Mouse (Mus musculus): ENCODE results near the gene Soga3. TPM values are rescaled to one million over a fixed set of nuclear protein-coding genes. Genes with fewer than 3 reads are reported as not detected.

The Soga3 gene
- total RNA-seq (2021) (1 to 10 TPM; 7.5 to 8.7 TPM), polyA plus RNA-seq (2012; rRNA removed) (2.1 and 3.1 TPM in 2 replicates)
- long read RNA-seq, partial matches to known transcripts: 3 of 5 reads
- long read RNA-seq, other reads (novel, unspliced or antisense): 2 of 5 reads

DNA sequence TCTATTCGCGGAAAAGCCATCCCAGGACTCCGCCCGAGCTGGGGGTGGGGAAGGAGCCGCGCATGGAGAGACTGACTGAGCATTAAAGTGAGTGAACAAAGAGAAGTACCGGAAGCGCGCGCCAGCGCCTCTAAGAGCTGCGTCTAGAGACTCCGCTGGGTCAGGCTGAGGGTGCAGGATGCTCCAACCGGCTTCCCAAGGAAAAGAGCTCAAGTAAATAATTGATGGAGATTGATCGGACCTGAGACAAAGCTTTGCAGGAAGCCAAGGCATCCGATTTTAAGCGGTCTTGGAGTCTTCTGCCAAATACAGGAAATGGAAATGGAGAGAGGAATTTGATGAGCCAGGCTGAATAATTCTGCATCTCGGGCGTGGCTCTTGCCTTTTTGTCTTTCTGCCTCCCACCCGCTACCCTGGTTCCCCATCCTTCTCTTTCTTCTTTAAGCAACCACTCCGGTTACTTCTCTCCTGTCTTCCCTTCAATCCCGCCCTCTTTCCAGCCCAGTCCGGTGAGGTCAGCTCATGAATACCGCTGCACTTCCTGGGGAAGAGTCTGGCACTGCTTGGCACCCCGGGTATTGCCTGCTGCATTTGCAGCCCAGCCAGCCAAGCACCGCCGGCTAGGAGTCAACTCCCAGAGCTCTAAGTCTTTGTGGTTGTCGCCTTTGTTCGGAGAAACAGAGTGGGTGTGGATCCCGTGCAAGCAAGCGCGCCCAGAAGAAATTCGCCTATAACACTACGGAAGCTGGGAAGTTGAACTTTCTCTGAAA is at the start of gene Soga3:
Gene Soga3 (plus strand): TSS at position 274 of the 770 bp plus-strand sequence.
- DNase-seq: peak; percentile 16

DNA sequence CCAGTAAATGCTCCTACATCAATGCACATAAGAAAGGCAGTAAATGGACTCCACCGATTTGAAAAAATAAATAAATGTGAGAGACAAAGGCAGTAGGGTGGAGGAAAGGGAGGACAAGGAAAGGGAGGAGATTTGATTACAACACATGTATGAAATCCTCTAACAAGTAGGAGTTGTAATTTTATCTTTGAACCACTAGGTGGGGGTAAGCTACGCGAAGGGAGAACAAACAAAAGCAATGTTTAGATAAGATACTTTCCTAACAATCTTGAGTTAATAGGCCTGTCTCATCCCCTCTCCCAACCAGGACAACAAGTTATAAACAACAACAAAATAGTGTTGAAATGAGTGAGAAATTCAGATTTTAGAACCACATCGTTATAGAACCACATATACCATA is 36.7 kb upstream of the Soga3 start:
- DNase-seq: no peak

DNA sequence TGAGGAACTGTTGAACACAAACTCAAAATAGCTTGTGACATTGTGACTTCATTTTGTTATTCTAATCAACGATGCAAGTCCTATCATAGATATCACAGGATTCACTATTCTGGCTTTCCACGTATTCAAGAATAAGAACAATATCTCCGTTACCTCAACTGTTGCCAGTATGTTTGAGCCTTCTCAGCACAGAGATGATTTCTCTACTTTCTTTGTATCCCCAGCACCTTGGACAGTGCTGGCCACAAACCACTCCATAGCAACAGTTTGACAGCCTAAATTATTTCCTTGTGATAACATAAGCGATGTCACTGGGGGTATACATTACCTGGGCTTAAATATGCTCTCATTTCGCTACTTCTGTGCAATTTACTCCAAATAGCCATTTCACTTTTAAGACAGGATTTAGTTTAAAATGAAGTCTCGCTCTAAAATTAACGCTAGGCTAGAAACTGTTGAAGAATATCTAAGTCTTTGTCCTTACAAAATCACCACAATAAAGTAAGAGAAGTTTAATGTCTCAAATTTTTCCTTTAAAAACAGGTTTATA is 1.0 kb upstream of the Soga3 start:
- no peak for DNase-seq

DNA sequence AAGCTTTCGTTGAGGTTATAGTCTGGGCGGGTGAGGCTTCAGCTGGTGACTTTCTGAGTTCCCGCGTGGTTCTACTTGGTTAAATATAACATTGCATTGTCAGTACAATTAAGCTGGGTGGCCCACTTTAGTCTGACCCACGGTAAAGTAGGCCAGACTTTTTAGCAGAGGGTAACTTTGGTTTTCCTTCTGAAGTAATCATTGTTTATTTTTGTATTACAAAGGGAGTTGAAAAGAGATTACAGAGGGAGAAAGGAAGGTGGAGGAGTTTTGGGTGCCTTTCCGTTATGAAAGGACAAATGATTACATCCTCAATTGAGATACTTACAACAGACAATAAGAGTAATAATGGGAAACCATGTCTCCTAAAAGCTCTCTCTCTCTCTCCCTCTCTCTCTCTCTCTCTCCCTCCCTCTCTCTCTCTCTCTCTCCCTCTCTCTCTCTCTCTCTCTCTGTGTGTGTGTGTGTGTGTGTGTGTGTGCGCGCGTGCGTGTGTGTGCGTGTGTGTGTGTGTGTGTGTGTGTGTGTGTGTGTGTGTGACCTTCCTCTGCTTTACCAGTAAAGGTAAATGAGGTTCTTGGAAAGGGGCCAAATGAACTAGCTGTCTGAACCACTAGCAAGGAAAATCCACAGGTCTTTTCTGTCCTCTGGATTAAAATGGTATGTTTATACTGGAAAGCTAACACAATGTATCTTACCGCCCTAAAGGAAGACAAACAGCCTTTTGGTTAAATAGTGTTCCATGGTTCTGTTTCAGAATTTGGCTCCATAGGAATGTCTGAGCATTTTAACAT is 1.2 kb downstream of the Soga3 start:
- no peak for DNase-seq

DNA sequence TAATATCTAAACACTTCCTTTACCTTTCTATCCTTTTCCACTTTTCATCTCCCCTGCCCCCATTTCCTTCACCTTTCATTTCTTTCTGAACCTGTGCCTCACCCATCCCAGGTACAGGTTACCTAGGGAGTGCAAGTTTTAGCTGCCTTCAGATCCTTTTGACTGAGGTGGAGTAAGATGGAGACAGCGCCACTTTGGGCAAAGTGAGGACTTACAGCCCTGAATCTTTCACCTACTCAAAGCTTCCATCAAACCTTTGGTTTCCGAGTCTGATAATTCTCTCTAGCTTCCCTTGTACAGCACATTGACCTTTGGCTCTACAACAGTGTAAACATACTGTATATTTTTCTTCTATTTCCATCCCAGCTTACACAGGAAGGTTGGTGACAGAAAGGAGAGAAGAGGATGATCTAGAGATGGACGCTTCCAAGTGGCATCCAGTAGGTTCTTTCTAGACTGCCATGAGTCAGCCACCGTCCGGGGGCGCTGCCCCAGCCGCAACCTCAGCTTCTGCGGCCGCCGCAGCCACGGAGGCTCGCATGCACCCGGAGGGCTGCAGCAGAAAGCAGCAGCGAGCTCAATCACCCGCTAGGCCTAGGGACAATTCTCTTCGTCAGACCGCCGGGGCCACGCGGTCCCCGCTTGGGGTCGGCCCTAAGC is 2.7 kb downstream of the Soga3 start:
- DNase-seq: no peak

DNA sequence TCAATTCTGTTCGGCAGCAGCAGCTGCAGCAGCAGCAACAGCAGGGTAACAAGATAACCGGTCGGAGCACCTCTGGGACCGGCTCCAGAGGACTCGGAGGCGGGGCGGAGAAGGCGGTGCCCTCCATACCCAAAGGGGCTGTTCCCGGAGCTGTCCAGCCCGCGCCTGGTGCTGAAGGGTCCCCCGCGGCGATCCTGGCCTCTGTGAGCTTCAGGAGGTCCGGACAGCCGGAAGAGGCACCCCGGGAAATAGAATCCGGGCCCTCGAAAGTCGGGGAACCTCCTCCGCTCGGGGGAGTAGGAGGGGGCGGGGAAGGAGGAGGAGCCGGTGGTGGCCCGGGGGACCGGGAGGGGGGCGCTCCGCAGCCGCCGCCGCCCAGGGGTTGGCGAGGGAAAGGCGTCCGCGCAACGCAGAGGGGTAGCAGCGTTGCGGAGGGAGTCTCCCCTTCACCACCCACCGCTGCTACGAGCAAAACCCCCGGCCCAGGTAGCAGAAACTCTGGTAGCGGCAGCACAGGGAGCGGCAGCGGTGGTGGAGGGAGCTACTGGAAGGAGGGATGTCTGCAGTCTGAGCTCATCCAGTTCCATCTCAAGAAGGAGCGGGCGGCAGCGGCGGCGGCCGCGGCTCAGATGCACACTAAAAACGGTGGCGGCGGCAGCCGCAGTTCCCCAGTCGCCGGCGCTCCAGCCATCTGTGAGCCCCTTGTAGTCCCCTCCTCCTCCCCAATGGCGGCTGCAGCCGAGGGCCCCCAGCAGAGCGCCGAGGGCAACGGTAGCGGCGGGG is 3.4 kb downstream of the Soga3 start:
- DNase-seq: peak; percentile 81

DNA sequence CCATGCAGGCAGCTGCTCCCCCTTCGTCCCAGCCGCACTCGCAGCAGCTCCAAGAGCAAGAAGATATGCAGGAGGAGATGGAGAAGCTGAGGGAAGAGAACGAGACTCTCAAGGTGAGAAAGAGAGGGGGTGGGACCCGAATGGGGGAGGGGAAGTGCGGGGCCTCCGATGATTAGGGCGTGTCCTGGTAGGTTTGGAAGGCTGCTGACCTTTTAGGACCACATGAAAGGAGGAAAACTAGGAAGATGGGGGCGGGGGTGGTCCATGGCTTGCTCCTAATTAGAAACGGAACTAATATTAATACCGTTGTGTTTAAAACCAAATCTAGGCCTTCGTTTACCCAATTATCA is 4.0 kb downstream of the Soga3 start:
- DNase-seq: no peak

DNA sequence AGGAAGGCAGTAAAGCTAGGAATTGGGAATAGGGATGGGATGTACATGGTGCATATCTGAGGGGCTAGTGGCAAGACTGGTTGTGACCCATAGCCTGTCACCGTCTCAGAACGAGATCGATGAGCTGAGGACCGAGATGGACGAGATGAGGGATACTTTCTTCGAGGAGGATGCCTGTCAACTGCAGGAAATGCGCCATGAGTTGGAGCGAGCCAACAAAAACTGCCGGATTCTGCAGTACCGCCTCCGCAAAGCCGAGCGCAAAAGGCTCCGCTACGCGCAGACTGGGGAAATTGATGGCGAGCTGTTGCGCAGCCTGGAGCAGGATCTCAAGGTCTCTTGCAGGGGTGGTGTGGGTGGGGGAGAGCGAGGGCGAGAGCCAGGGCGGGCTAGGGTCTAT is 4.4 kb downstream of the Soga3 start:
- peak; percentile 2 for DNase-seq

DNA sequence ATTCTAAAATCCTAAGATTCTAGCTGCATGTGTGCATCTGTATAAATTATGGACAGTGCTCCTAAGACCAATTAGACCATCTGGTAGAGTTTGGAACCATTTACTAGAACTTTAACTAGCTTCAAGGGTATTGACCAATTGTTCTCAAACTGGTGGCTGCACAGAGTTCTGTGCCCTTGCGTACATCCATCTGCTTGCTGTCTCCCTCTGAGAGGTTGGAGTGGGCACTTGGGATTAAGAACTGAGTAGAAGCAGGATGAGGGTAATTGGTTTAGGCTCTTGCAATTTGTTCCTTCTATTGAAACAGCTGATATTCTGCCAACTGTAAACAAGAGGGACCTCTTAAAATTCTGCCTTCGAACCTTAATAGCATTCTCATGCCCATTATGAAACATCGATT is 11.7 kb downstream of the Soga3 start:
- DNase-seq: no peak

DNA sequence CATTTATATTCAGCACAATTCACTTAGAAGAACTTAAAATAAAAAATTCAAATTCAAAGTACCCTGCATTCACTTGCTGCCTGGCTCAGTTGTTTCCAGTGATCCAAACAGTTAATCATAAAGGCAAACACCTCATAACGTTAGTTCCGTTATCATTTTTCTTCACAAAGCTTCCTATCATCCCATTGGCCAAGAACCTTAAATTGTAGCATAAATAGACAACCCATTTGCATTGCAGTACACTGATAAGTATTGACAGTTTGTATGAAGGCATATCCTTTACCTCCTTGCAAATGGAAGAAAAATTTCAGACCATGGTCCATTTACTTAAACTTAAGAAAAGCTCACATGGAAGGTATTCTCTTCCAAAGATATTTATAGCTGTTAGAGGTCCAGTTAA is 18.0 kb downstream of the Soga3 start:
- no peak for DNase-seq

DNA sequence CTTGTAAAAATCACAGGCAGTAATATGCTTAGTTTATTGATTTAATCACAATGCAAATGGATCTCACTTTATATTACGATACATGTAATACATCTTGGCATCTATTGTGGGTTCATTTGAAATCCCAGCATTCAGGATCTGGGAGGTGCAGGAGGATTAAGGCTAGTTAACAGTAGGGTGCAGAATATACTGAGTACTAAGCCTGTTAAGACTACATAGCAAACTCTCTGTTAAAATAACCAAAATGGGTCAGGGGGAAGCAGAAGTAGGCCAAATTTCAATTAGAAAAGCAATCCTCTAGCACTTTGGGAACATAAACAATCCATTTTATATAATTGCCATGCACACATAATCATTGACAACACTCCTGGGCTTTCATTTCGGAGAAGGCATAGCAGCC is 30.1 kb downstream of the Soga3 start:
- no peak for DNase-seq

DNA sequence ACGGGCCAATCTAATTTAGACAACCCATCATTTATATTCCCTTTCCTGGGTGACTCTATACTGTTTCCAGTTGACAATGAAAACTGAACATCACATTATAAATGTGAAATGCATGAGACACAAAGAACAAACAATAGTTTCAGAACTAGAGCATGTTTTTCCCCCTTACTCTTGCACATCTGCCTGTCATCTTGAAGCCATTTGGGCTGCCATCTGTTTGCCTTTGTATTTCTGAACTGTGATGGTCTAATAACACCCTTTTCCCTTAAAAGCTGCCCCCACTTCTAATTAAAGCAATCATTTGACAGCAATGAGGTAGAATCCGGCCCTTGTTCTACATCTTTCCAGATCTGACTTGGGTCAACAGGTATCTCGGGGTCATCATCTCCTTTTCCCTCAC is 32.0 kb downstream of the Soga3 start:
- no peak for DNase-seq

DNA sequence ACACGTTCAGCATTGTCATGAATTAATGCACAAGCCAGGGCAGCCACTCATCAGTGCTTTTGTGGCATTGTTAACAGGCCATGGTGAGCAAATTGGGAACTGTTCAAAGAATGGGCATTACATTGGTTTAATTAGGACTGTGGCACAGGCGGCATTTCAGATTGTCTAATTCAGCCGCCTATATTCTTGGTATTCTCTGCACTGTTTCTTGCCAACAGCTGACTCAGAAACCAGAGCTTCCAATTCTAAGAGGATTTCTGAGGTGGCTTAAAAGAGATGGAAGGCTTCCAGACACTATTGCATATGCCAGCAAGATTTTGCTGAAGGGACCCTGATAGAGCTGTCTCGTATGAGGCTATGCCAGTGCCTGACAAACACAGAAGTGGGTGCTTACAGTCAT is 33.2 kb downstream of the Soga3 start:
- DNase-seq: no peak

DNA sequence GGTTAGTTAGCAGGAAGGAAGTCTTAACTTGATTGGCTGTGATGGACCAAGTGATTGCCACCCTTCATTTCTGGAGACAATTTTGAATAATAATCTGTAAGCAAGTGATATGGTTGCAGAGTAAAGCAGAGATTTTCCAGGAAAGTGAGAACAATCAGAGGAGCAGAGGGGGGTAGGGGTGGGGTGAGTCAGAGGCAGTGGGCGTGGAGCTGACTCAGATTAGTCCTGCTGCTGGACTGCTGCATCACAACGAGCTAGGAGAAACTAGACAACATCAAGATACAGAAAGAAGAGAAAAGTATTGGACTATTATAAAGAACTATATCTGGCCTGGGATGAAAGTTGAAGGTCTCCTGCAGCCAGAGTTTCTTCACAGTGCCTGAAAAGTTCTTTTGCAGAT is 34.4 kb downstream of the Soga3 start:
- peak; percentile 59 for DNase-seq

DNA sequence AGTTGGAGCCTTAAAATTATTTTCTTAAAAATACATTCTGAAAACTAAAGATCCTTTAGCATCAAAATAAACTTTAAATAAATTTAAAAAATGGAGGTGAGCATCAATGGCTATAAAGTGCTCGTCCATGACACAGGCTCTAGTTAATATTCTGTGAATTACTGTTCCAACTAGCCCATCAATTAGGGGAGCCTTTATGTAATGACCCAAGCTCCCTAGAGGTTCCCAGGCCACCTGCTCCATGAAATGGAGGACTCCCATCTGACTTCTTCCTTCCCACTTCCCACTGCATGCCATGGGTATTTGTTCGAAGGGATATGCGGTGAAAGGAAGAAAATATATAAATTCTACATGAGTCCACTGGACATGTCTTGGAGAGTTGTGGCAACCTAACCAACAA is 36.6 kb downstream of the Soga3 start:
- no peak for DNase-seq

DNA sequence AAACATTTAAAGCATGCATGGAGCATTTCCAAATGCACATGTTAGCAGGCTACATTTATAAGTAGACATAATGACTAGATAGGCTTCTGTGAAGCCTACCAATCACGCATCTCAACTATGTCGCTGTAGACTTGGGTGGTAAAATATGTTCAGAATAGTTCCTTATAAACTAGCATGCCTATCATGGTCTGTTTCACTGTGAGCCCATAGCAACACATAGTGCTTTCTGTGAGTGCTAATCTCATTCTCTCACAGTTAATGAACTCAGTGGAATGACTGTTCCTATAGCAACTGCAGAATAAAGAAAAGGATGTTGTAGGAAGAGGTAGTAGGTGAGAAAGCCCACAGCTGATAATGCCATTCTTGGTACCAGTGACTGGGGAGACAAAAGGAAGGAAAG is 37.4 kb downstream of the Soga3 start:
- no peak for DNase-seq

DNA sequence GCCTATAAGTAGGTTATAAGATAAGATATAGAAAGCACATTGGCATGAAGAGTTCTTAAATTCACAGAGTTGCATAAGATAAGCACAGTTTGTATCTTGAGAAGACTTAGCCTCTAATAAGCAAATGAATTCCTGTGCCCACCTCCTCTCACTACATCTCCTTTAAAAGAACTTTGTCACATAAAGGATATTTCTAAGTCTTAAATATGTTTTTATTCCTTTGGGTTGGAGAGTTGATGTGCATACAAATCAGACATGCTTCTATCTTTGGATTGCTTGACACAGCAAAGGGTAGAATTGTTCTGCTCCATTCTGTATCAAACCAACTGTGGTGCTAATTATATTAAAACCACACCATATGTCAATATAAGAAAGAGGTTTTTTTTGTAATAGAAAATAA is 50.1 kb downstream of the Soga3 start:
- DNase-seq: no peak

DNA sequence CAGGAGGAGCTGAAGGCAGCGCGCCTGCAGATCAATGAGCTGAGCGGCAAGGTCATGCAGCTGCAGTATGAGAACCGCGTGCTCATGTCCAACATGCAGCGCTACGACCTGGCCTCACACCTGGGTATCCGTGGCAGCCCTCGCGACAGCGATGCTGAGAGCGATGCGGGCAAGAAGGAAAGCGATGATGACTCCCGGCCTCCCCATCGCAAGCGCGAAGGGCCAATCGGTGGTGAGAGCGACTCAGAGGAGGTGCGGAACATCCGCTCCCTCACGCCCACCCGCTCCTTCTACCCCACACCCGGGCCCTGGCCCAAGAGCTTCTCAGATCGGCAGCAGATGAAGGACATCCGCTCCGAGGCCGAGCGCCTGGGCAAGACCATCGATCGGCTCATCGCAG is 53.2 kb downstream of the Soga3 start:
- DNase-seq: no peak

DNA sequence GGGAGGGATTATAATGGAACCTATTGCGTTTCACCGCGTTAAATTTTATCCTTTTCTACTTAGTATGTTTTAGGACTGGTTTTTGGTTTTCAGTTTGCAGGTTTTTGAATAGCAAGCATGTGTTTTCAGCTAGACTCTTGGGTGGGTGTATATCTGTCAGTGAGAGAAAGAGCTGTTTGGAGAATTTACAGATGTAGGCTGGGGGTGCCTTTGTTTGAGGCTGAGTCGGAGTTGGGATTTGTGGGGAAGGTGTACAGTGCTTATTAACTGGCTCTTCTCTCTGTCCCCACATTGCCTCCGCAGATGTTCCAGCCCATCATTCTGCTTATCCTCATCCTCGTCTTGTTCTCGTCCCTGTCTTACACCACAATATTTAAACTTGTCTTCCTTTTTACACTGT is 55.0 kb downstream of the Soga3 start, which contains the start of gene Gm49353:
Gene Gm49353 (plus strand): TSS at position 313 of the 400 bp plus-strand sequence.
- no peak for DNase-seq

DNA sequence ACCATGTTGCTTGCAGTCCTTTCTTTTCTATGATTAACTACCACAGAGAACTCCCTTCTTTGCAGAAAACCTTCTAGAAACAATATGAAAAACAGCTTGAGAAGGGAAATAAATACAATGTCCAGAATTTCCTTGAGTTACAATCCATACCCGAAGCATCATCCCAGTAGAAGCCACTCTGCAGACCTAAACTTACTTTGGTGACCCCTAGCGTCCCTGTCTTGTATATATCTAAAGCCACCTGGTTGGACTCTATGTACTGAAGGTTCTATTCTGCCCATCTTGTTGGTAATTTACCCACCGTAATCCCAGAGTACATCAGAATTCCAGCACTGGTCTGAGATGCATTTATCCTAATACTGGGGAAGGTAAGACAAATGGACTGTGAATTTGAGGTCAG is 56.2 kb downstream of the Soga3 start:
- no peak for DNase-seq

DNA sequence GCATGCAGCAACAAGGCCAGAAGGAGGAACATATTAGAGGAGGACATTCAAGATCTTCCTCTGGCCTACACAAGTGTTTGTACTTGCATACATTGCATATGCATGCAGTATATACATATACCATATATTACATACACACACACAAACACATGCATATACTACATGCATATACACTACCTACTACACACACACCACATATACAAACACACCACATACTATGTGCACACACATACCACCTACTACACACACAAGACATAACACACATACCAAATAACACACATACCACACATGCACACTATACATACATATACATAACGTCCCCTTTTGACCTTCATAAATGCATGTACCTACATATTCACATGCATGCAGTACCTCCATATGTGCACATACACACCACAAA is 57.0 kb downstream of the Soga3 start:
- DNase-seq: no peak

DNA sequence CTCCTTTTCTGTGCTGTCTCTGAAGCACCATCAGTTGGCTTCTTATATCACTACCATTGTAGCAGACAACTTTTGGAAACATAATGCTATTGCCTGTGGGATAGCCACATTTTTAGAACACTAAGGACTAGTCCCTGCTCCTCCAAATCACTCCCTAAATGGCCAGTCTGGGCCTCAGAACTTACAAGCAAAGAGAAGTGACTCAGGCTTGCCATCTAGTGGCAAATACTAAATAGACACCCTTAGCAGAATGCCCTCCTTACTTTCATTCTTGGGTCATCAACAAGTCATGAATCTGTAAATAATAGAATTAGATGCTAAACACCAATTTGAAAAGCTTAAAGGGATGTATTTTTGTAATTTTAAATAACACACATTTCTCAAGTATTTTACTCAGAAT is 63.1 kb downstream of the Soga3 start:
- DNase-seq: no peak
